Mouse (Mus musculus) embryonic fibroblast, embryonic 13.5 days (primary cell): ENCODE results near the gene Cd44. TPM values are rescaled to one million over a fixed set of nuclear protein-coding genes. Genes with fewer than 3 reads are reported as not detected.

Experiments
- H3K27ac ChIP-seq: 2 replicates; pipeline ENCODE4 v1.5.1; 2012; ENCODE audit warnings: low read length, control low read depth, inconsistent platforms; ENCODE audit not compliant: insufficient read depth
- H3K4me1 ChIP-seq: 2 replicates; pipeline ENCODE4 v1.6.1; 2011; ENCODE audit warnings: low read length; ENCODE audit not compliant: control insufficient read depth, insufficient read depth
- H3K4me3 ChIP-seq: 2 replicates; pipeline ENCODE4 v1.5.1; 2011; ENCODE audit warnings: mild to moderate bottlenecking, control low read depth, low read length; ENCODE audit not compliant: insufficient read depth
- CTCF ChIP-seq: IDR thresholded peaks from 2 replicates; pipeline ENCODE4 v1.5.1; 2011; ENCODE audit warnings: mild to moderate bottlenecking, control low read depth, low read length, moderate library complexity, borderline replicate concordance; ENCODE audit not compliant: insufficient read depth
- POLR2A ChIP-seq: IDR thresholded peaks from 2 replicates; pipeline ENCODE4 v1.6.1; 2011; ENCODE audit warnings: low read depth, mild to moderate bottlenecking, control low read depth, low read length, moderate library complexity
- polyA plus RNA-seq: library from polyadenylated mRNA; stranded (reverse); fragments of >200 nt; gene quantifications from 2 replicates; pipeline ENCODE4 v1.2.4, GENCODE M21; 2011; ENCODE audit warnings: low read depth; ENCODE audit not compliant: missing spikeins, insufficient read length

The Cd44 gene
- polyA plus RNA-seq, 1 experiment = 255 TPM

DNA sequence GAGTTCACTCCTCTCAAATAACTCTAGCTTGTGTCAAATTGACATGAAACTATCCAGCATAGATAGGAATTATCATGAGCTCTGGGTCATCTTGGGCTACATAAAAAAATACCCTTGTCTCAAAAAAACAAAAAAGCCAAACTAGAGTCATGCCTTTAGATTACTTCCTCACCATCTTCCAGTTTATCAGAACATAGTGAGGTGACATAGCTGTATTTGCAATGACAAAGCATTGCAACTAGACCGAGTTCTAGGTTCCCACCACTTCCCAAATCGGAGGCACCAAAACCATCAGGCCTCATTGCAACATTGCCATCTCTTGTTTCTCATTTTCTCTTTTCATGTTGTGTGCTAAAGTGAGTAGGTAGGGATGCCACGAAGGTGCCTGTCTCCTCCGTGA is 24.0 kb downstream of the Cd44 start:
- Histone ChIP-seq H3K4me3 (no peak overlapping the region), H3K4me1 (peaks cover 25% of the 10 kb centered on the region), H3K27ac (no peak overlapping the region)
- TF ChIP-seq CTCF = no peak
- TF ChIP-seq POLR2A = no peak

- Histone ChIP-seq H3K4me1 (peaks cover 29% of the 10 kb centered on the region), H3K4me3 (no peak overlapping the region), H3K27ac (peak overlapping the region; percentile 56; the same call in 1 of the 2 replicates)
- TF ChIP-seq POLR2A (no peak), CTCF (no peak)
These were observed 25.3 kb downstream of the Cd44 start for GRCm38 (mm10) chr2:102876141-102876540.

- Histone ChIP-seq H3K27ac (peak overlapping the region; percentile 90), H3K4me1 (peaks cover 28% of the 10 kb centered on the region), H3K4me3 (no peak overlapping the region)
- TF ChIP-seq CTCF (no peak), POLR2A (no peak)
These were observed 27.6 kb downstream of the Cd44 start for GRCm38 (mm10) chr2:102873848-102874247.

GRCm38 (mm10) chr2:102873194-102873593 is 28.3 kb downstream of the Cd44 start:
- TF ChIP-seq CTCF = no peak
- TF ChIP-seq POLR2A = no peak
- H3K4me3 ChIP-seq = no peak overlapping the region
- peak overlapping the region; percentile 90 for H3K27ac ChIP-seq
- H3K4me1 ChIP-seq = peaks cover 28% of the 10 kb centered on the region

DNA sequence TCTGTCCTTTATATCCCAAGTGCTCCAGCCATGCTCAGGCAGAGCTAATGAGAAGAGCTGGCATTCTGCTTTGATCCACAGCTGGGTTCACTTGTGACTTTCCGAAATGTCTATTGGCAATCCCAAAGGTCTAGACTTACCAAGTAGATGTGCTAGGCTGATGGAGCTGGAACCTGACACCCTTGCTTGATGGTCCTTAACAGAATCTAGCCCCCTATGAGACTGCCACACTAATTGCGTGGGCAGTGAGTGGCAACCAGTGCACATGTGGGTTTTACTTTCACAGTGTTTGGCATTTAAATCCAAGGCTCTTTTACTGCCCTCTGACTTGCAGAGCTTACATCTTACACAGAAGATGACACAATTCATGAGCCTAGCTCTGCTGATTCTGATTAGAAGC is 29.0 kb downstream of the Cd44 start:
- Histone ChIP-seq H3K4me1 (peaks cover 27% of the 10 kb centered on the region), H3K4me3 (no peak overlapping the region), H3K27ac (peak overlapping the region; percentile 75; the same call in 1 of the 2 replicates)
- TF ChIP-seq POLR2A = no peak

GRCm38 (mm10) chr2:102868444-102868843 is 33.0 kb downstream of the Cd44 start:
- H3K27ac ChIP-seq = no peak overlapping the region
- peaks cover 23% of the 10 kb centered on the region; the same call in 1 of the 2 replicates for H3K4me1 ChIP-seq
- H3K4me3 ChIP-seq = no peak overlapping the region
- TF ChIP-seq CTCF (no peak), POLR2A (no peak)

DNA sequence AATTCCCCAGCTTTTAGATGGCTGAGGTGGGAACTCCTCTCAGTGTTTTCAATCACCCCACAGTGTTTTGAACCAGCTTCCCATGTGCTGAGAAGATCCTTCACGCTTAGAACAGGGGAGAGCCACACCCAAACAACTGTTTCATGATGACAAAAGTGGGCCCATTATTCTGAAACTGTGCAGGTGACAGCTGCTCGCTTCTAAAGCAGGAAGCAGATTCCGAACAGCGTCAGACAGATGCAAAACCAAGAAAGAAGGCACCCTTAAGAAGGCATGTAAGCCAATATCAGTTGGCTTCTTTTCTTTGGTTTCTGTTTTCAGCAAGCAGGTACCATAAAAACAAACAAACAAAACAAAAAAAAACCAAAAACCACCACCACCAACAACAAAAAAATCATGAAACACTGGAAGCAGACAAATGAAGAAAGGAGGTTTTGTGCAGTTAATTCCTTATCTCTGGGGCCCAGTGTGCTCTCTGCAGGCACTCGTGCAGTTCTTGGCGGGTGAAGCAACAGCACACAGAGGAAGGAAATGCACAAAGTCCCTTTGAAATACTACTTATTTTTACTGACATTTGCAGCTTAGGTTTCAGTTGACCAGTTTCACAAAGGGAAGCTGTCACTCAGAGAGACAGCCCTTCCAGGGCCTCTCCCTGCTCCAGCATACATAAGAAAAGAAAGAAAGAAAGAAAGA is 33.9 kb downstream of the Cd44 start:
- TF ChIP-seq CTCF (no peak), POLR2A (no peak)
- Histone ChIP-seq H3K4me3 (no peak overlapping the region), H3K4me1 (peaks cover 20% of the 10 kb centered on the region; the same call in 1 of the 2 replicates), H3K27ac (peak overlapping the region; percentile 17; the same call in 1 of the 2 replicates)

DNA sequence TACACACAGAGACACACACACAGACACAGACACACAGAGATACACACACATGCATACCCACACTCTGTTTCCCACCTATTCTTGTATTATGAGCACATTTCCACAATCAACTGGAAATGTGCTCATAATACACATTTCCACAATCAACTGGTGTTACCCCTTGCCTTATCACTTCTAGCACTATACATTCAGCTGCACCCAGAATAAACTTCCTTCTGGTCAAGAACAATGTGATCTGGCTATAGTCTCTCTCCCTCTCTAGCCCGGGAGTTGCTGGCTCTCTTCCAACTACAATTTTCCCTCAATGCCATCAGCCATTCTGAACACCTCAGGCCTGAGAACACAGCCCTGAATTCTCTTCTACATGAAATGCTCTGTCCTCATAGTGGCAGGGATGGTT is 34.9 kb downstream of the Cd44 start:
- H3K4me3 ChIP-seq = no peak overlapping the region
- no peak overlapping the region for H3K27ac ChIP-seq
- peaks cover 14% of the 10 kb centered on the region for H3K4me1 ChIP-seq
- TF ChIP-seq CTCF = no peak
- TF ChIP-seq POLR2A = no peak

- no peak for TF ChIP-seq CTCF
- TF ChIP-seq POLR2A = no peak
- H3K4me1 ChIP-seq = peaks cover 14% of the 10 kb centered on the region
- H3K27ac ChIP-seq = no peak overlapping the region
- no peak overlapping the region for H3K4me3 ChIP-seq
These were observed 36.1 kb downstream of the Cd44 start for GRCm38 (mm10) chr2:102865354-102865752.

- Histone ChIP-seq H3K4me3 (no peak overlapping the region), H3K4me1 (peaks cover 11% of the 10 kb centered on the region), H3K27ac (no peak overlapping the region)
- TF ChIP-seq CTCF = no peak
- TF ChIP-seq POLR2A = no peak
These were observed 36.6 kb downstream of the Cd44 start for GRCm38 (mm10) chr2:102864695-102865353.
